Mouse (Mus musculus) hindbrain, embryonic 12.5 days (tissue): ENCODE data around the gene Atp1a4. TPM values are rescaled to one million over a fixed set of nuclear protein-coding genes. Genes with fewer than 3 reads are reported as not detected.
"Not testable (repeated sequence)": the region's sequence is repeated elsewhere in the genome, so short reads cannot be mapped to it uniquely, and the experiment has no call there.

Experiments
- ATAC-seq: fragments of 200-750 bp; cut with Nextera tagmentation; 2 replicates; pipeline ENCODE4 v1.8.0; 2017; ENCODE audit warnings: moderate TSS enrichment; ENCODE audit not compliant: low FRiP score
- H3K27ac ChIP-seq: fragments of 300-500 bp; sonication (generic); 2 replicates; pipeline ENCODE4 v1.5.1; 2016; ENCODE audit warnings: mild to moderate bottlenecking
- H3K27me3 ChIP-seq: fragments of 300-500 bp; sonication (generic); 2 replicates; pipeline ENCODE4 v1.6.1; 2016; ENCODE audit warnings: mild to moderate bottlenecking
- H3K36me3 ChIP-seq: fragments of 300-500 bp; sonication (generic); 2 replicates; pipeline ENCODE4 v1.6.1; 2016; ENCODE audit warnings: mild to moderate bottlenecking
- H3K4me1 ChIP-seq: fragments of 300-500 bp; sonication (generic); 2 replicates; pipeline ENCODE4 v1.6.1; 2016
- H3K4me2 ChIP-seq: fragments of 300-500 bp; sonication (generic); replicated peaks from 2 replicates; pipeline ENCODE4 v1.6.1; 2016; ENCODE audit warnings: mild to moderate bottlenecking
- H3K4me3 ChIP-seq: fragments of 300-500 bp; sonication (generic); 2 replicates; pipeline ENCODE4 v1.5.1; 2016; ENCODE audit warnings: mild to moderate bottlenecking
- H3K9ac ChIP-seq: fragments of 300-500 bp; sonication (generic); 2 replicates; pipeline ENCODE4 v1.6.1; 2016; ENCODE audit warnings: mild to moderate bottlenecking, moderate library complexity
- H3K9me3 ChIP-seq: fragments of 300-500 bp; sonication (generic); replicated peaks from 2 replicates; pipeline ENCODE4 v1.6.1; 2016; ENCODE audit warnings: mild to moderate bottlenecking
- WGBS: fragments of 180-500 bp; shearing (Covaris S2); methylation state at CpG from one replicate; pipeline ENCODE4 v1.1.7; 2016; 5-methylcytosine and 5-hydroxymethylcytosine counted together
- polyA plus RNA-seq: library from polyadenylated mRNA; unstranded; fragments of >200 nt; fragmentation: Nextera tagmentation; extraction: Ambion mirVana; gene quantifications from 2 replicates; pipeline ENCODE4 v1.2.1, GENCODE M21; 2016

Gene Atp1a4
- polyA plus RNA-seq, 1 experiment from 2014 or later = not detected

- 78% methylated on average over 16 of the region's 16 CpGs for whole genome bisulfite sequencing
- no peak for ATAC-seq
Measured at GRCm38 (mm10) chr1:172279768-172280509, 21.7 kb upstream of the Atp1a4 start.

GRCm38 (mm10) chr1:172278328-172278727 is 20.1 kb upstream of the Atp1a4 start:
- Histone ChIP-seq H3K36me3 (no peaks in the 10 kb centered on the region), H3K27ac (no peak overlapping the region), H3K4me2 (no peak overlapping the region), H3K4me3 (no peak overlapping the region), H3K4me1 (0 out of 2 replicates have a peak, but pooled peaks cover 4% of the 10 kb centered on the region), H3K27me3 (no peaks in the 10 kb centered on the region), H3K9me3 (no peaks in the 10 kb centered on the region), H3K9ac (no peak overlapping the region)
- no peak for ATAC-seq
- 94% methylated on average over 13 of the region's 13 CpGs for WGBS

More at GRCm38 (mm10) chr1:172279768-172280509, 21.7 kb upstream of the Atp1a4 start:
- H3K9ac ChIP-seq = no peak overlapping the region
- no peaks in the 10 kb centered on the region for H3K27me3 ChIP-seq
- H3K4me1 ChIP-seq = 0 out of 2 replicates have a peak, but pooled peaks cover 4% of the 10 kb centered on the region
- no peak overlapping the region for H3K4me2 ChIP-seq
- H3K27ac ChIP-seq = no peak overlapping the region
- no peak overlapping the region for H3K4me3 ChIP-seq
- H3K36me3 ChIP-seq = no peaks in the 10 kb centered on the region
- H3K9me3 ChIP-seq = no peaks in the 10 kb centered on the region

GRCm38 (mm10) chr1:172277172-172277571 is 19.0 kb upstream of the Atp1a4 start:
- H3K4me3 ChIP-seq = no peak overlapping the region
- 82% methylated on average over 3 of the region's 3 CpGs for WGBS
- H3K4me2 ChIP-seq = no peak overlapping the region

GRCm38 (mm10) chr1:172274547-172274946 is 16.3 kb upstream of the Atp1a4 start:
- Histone ChIP-seq H3K4me2 (no peak overlapping the region), H3K9me3 (no peaks in the 10 kb centered on the region), H3K4me1 (peaks cover 5% of the 10 kb centered on the region), H3K36me3 (no peaks in the 10 kb centered on the region), H3K27ac (no peak overlapping the region), H3K9ac (no peak overlapping the region), H3K27me3 (no peaks in the 10 kb centered on the region), H3K4me3 (no peak overlapping the region)
- WGBS = 75% methylated on average over 5 of the region's 5 CpGs
- no peak for ATAC-seq

More at GRCm38 (mm10) chr1:172277172-172277571, 19.0 kb upstream of the Atp1a4 start:
- no peaks in the 10 kb centered on the region for H3K27me3 ChIP-seq
- 0 out of 2 replicates have a peak, but pooled peaks cover 4% of the 10 kb centered on the region for H3K4me1 ChIP-seq
- no peaks in the 10 kb centered on the region for H3K36me3 ChIP-seq
- H3K27ac ChIP-seq = no peak overlapping the region
- H3K9me3 ChIP-seq = no peaks in the 10 kb centered on the region
- no peak overlapping the region for H3K9ac ChIP-seq
- no peak for ATAC-seq

- no peak overlapping the region for H3K4me3 ChIP-seq
- no peaks in the 10 kb centered on the region for H3K9me3 ChIP-seq
- no peaks in the 10 kb centered on the region for H3K36me3 ChIP-seq
- no peaks in the 10 kb centered on the region for H3K27me3 ChIP-seq
- H3K27ac ChIP-seq = no peak overlapping the region
- ATAC-seq = no peak
- H3K4me2 ChIP-seq = no peak overlapping the region
- peaks cover 5% of the 10 kb centered on the region for H3K4me1 ChIP-seq
- H3K9ac ChIP-seq = no peak overlapping the region
- 67% methylated on average over 5 of the region's 5 CpGs for WGBS
Measured at GRCm38 (mm10) chr1:172274116-172274515, 15.9 kb upstream of the Atp1a4 start.

GRCm38 (mm10) chr1:172273386-172273785 is 15.2 kb upstream of the Atp1a4 start:
- no peak overlapping the region for H3K27ac ChIP-seq
- 89% methylated on average over 6 of the region's 6 CpGs for WGBS
- no peak overlapping the region for H3K4me2 ChIP-seq
- no peaks in the 10 kb centered on the region for H3K27me3 ChIP-seq
- no peaks in the 10 kb centered on the region for H3K36me3 ChIP-seq
- H3K4me3 ChIP-seq = no peak overlapping the region
- H3K9me3 ChIP-seq = no peaks in the 10 kb centered on the region
- H3K4me1 ChIP-seq = peaks cover 5% of the 10 kb centered on the region
- no peak overlapping the region for H3K9ac ChIP-seq
- ATAC-seq = no peak

GRCm38 (mm10) chr1:172271765-172272164 is 13.6 kb upstream of the Atp1a4 start:
- no peaks in the 10 kb centered on the region for H3K27me3 ChIP-seq
- no peak overlapping the region for H3K9ac ChIP-seq
- ATAC-seq = peak; percentile 66
- no peak overlapping the region for H3K4me2 ChIP-seq
- H3K9me3 ChIP-seq = no peaks in the 10 kb centered on the region
- peaks cover 5% of the 10 kb centered on the region for H3K4me1 ChIP-seq
- H3K36me3 ChIP-seq = no peaks in the 10 kb centered on the region
- 45% methylated on average over 10 of the region's 10 CpGs for whole genome bisulfite sequencing
- no peak overlapping the region for H3K27ac ChIP-seq
- H3K4me3 ChIP-seq = no peak overlapping the region

GRCm38 (mm10) chr1:172271208-172271607 is 13.0 kb upstream of the Atp1a4 start:
- H3K4me3 ChIP-seq = no peak overlapping the region
- no peak overlapping the region for H3K27ac ChIP-seq
- peaks cover 5% of the 10 kb centered on the region for H3K4me1 ChIP-seq
- 67% methylated on average over 3 of the region's 3 CpGs for WGBS
- no peaks in the 10 kb centered on the region for H3K27me3 ChIP-seq
- H3K4me2 ChIP-seq = no peak overlapping the region
- peak; percentile 52; the same call in 1 of the 2 replicates for ATAC-seq
- no peaks in the 10 kb centered on the region for H3K9me3 ChIP-seq
- no peak overlapping the region for H3K9ac ChIP-seq
- no peaks in the 10 kb centered on the region for H3K36me3 ChIP-seq

GRCm38 (mm10) chr1:172261477-172262078 is 3.4 kb upstream of the Atp1a4 start, which contains the start of gene Igsf8:
Igsf8 (plus strand) TSS chr1:172261641.
- 0 out of 2 replicates have a peak, but pooled peaks cover 3% of the 10 kb centered on the region for H3K27me3 ChIP-seq
- peaks cover 13% of the 10 kb centered on the region for H3K4me1 ChIP-seq
- no peak within 1 kb of the TSS for H3K4me3 ChIP-seq
- ATAC-seq = peak; percentile 77
- H3K36me3 ChIP-seq = no peaks in the 10 kb centered on the region
- peak within 1 kb of the TSS; percentile 31 for H3K4me2 ChIP-seq
- no peaks in the 10 kb centered on the region for H3K9me3 ChIP-seq
- no peak within 1 kb of the TSS for H3K9ac ChIP-seq
- WGBS = 18% methylated on average over 8 of the region's 8 CpGs
- H3K27ac ChIP-seq = peak within 1 kb of the TSS; percentile 83

GRCm38 (mm10) chr1:172247679-172248078 is 10.5 kb downstream of the Atp1a4 start:
- Histone ChIP-seq H3K4me2 (no peak overlapping the region), H3K9me3 (no peaks in the 10 kb centered on the region), H3K27ac (no peak overlapping the region), H3K4me3 (no peak overlapping the region), H3K27me3 (peaks cover 21% of the 10 kb centered on the region), H3K9ac (no peak overlapping the region), H3K4me1 (peaks cover 20% of the 10 kb centered on the region), H3K36me3 (no peaks in the 10 kb centered on the region)
- WGBS = 52% methylated on average over 2 of the region's 2 CpGs
- peak; percentile 58; the same call in 1 of the 2 replicates for ATAC-seq

GRCm38 (mm10) chr1:172247216-172247615 is 11.0 kb downstream of the Atp1a4 start:
- H3K27me3 ChIP-seq = peaks cover 21% of the 10 kb centered on the region
- no peak for ATAC-seq
- no peaks in the 10 kb centered on the region for H3K36me3 ChIP-seq
- WGBS = 74% methylated on average over 4 of the region's 4 CpGs
- peaks cover 25% of the 10 kb centered on the region for H3K4me1 ChIP-seq
- no peak overlapping the region for H3K27ac ChIP-seq
- no peak overlapping the region for H3K4me3 ChIP-seq
- no peak overlapping the region for H3K9ac ChIP-seq
- H3K9me3 ChIP-seq = no peaks in the 10 kb centered on the region
- H3K4me2 ChIP-seq = no peak overlapping the region

GRCm38 (mm10) chr1:172244645-172245044 is 13.6 kb downstream of the Atp1a4 start:
- not testable (repeated sequence) for H3K4me3 ChIP-seq, H3K9ac ChIP-seq, ATAC-seq, H3K9me3 ChIP-seq, H3K27ac ChIP-seq, H3K36me3 ChIP-seq
- WGBS = 43% methylated on average over 23 of the region's 23 CpGs
- Histone ChIP-seq H3K4me2 (peak overlapping the region; percentile 21; the same call in 1 of the 2 replicates), H3K27me3 (peaks cover 21% of the 10 kb centered on the region), H3K4me1 (peaks cover 37% of the 10 kb centered on the region)
